Mouse (Mus musculus): Measurements from ENCODE around the gene Eml1.

GRCm38 (mm10) chr12:108349026-108349425, 21.7 kb upstream of the Eml1 start:
- TF ChIP-seq CTCF (conservative IDR thresholded peaks at IDR 0.05; ENCODE audit: low read length): no peak
- no peak for TF ChIP-seq NANOG (IDR thresholded peaks at IDR 0.05; ENCODE audit: borderline replicate concordance, low read length)
- TF ChIP-seq POU5F1 (IDR thresholded peaks at IDR 0.05; ENCODE audit: borderline replicate concordance, low read length): no peak
